Mouse (Mus musculus): ENCODE measurements at regions not wholly inside any gene's neighbourhood (a gene's known extent, or its start where the extent isn't known, plus 50 kb on each side); places are given as distances from the start of the nearest gene placed in this dataset.

DNA sequence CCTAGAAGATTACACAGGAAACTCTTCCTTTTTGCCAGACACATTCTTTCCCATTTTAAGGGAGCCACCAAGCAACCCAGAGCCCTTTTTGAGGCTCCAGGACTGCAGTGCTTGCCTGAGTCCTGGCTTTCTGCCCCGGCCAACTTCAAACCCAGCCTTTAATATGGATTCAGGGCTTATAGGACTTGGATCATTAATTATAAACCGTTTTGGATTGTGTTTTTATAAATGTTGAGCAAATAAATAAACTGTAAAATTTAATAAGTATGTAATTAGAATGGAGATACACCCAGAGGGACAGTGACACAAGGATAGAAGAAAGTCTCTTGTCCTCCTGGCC is 54.8 kb upstream of the Hdhd5 start:
- TF ChIP-seq ZMIZ1 (IDR thresholded peaks at IDR 0.05; ENCODE audit: low read depth, low read length) = no peak
- no peak for TF ChIP-seq ZKSCAN1 (IDR thresholded peaks at IDR 0.05; ENCODE audit: borderline replicate concordance, low read depth, low read length)
- TF ChIP-seq CTCF (conservative IDR thresholded peaks at IDR 0.05 in 1 of 2, IDR thresholded peaks at IDR 0.05 in 1 of 2; ENCODE audit: low read depth in 2 of 2, low read length in 2 of 2) = no peak
- no peak for TF ChIP-seq BHLHE40 (IDR thresholded peaks at IDR 0.05; ENCODE audit: low read depth, low read length)
- no peak for TF ChIP-seq EP300 (IDR thresholded peaks at IDR 0.05; ENCODE audit: low read length)

All from CH12.LX (cell line).